Mouse (Mus musculus): ENCODE data around the gene Lman2.

- TF ChIP-seq CTCF (IDR thresholded peaks at IDR 0.05; ENCODE audit: low read depth) (no peak), EP300 (IDR thresholded peaks at IDR 0.05; ENCODE audit: low read depth) (no peak)
These were observed 5.8 kb upstream of the Lman2 start for GRCm38 (mm10) chr13:55368401-55368800.

Data from heart, postnatal 0 days (tissue).